Comparison of ENCODE assay signal across 20 mouse cellular contexts in genomic region chr2:160305070-160305469, GRCm38 (mm10). TPM values are rescaled to one million over a fixed set of nuclear protein-coding genes. Genes with fewer than 3 reads are reported as not detected.
"Had no signal": no experiment of that assay in that cellular context is flagged by ENCODE, and none has a peak within 500 bp of the region (broad histone marks: within the 10 kb centered on the region; RNA-seq: fewer than 3 reads in every experiment).

No protein-coding gene starts in this region.

- H3K36me3 ChIP-seq: neural tube, embryonic 12.5 days; neural tube, embryonic 13.5 days; neural tube, embryonic 15.5 days; stomach, embryonic 15.5 days had no signal

- DNase-seq: retina, postnatal 1 day; right cerebral cortex, adult 18-20 months; right cerebral cortex, postnatal 14 days; right cerebral cortex, postnatal 25 days; right cerebral cortex, postnatal 4 days; spleen, adult 18-20 months; thymus, adult 18-20 months; thymus, adult 2 months; thymus, postnatal 14 days; thymus, postnatal 25 days; thymus, postnatal 36 days; thymus, postnatal 4 days had no signal

- H3K4me2 ChIP-seq: neural tube, embryonic 12.5 days; neural tube, embryonic 13.5 days; neural tube, embryonic 15.5 days; stomach, embryonic 15.5 days had no signal

- H3K4me3 ChIP-seq: neural tube, embryonic 12.5 days; neural tube, embryonic 13.5 days; neural tube, embryonic 15.5 days; stomach, embryonic 15.5 days had no signal

- H3K4me1 ChIP-seq: neural tube, embryonic 12.5 days; neural tube, embryonic 13.5 days; neural tube, embryonic 15.5 days; stomach, embryonic 15.5 days had no signal

- H3K27ac ChIP-seq: neural tube, embryonic 12.5 days; neural tube, embryonic 13.5 days; neural tube, embryonic 15.5 days; stomach, embryonic 15.5 days; stomach, postnatal 0 days had no signal

- H3K27me3 ChIP-seq: neural tube, embryonic 12.5 days; stomach, embryonic 15.5 days had no signal

- H3K9ac ChIP-seq: neural tube, embryonic 12.5 days; neural tube, embryonic 13.5 days; neural tube, embryonic 15.5 days; stomach, embryonic 15.5 days had no signal

- H3K9me3 ChIP-seq: neural tube, embryonic 12.5 days; neural tube, embryonic 13.5 days; neural tube, embryonic 15.5 days; stomach, embryonic 15.5 days had no signal

RNA-seq across cellular contexts. Expression of gene Gm826, which starts 28.9 kb away (rescaled TPM):
- total RNA-seq: neutrophil, adult 5-6 weeks had no signal
- polyA plus RNA-seq: neural tube, embryonic 13.5 days; neural tube, embryonic 14.5 days; neural tube, embryonic 15.5 days; stomach, embryonic 14.5 days; stomach, postnatal 0 days had no signal
